Mouse (Mus musculus) forebrain, embryonic 10.5 days (tissue): ENCODE measurements at regions not wholly inside any gene's neighbourhood (a gene's known extent, or its start where the extent isn't known, plus 50 kb on each side); places are given as distances from the start of the nearest gene placed in this dataset.
"Not testable (repeated sequence)": the region's sequence is repeated elsewhere in the genome, so short reads cannot be mapped to it uniquely, and the experiment has no call there.

Experiments
- DNase-seq: peaks from one replicate; pipeline ENCODE4 v3.0.0-alpha.2; 2017; ENCODE audit warnings: low spot score; ENCODE audit errors: extremely low spot score
- H3K27ac ChIP-seq: fragments of 300-500 bp; sonication (generic); 2 replicates; pipeline ENCODE4 v1.5.1; 2016; ENCODE audit warnings: mild to moderate bottlenecking
- H3K27me3 ChIP-seq: fragments of 300-500 bp; sonication (generic); 2 replicates; pipeline ENCODE4 v1.6.1; 2016; ENCODE audit warnings: mild to moderate bottlenecking; ENCODE audit not compliant: poor library complexity, severe bottlenecking
- H3K36me3 ChIP-seq: fragments of 300-500 bp; sonication (generic); replicated peaks from 2 replicates; pipeline ENCODE4 v1.6.1; 2016; ENCODE audit warnings: mild to moderate bottlenecking, moderate library complexity
- H3K4me1 ChIP-seq: fragments of 300-500 bp; sonication (generic); 2 replicates; pipeline ENCODE4 v1.6.1; 2016
- H3K4me3 ChIP-seq: fragments of 300-500 bp; sonication (generic); 2 replicates; pipeline ENCODE4 v1.5.1; 2016; ENCODE audit warnings: mild to moderate bottlenecking, moderate library complexity
- H3K9me3 ChIP-seq: fragments of 300-500 bp; sonication (generic); 2 replicates; pipeline ENCODE4 v1.6.1; 2016; ENCODE audit warnings: mild to moderate bottlenecking, moderate library complexity
- WGBS: fragments of 180-500 bp; shearing (Covaris S2); methylation state at CpG from one replicate; pipeline ENCODE4 v1.1.7; 2016; 5-methylcytosine and 5-hydroxymethylcytosine counted together

DNA sequence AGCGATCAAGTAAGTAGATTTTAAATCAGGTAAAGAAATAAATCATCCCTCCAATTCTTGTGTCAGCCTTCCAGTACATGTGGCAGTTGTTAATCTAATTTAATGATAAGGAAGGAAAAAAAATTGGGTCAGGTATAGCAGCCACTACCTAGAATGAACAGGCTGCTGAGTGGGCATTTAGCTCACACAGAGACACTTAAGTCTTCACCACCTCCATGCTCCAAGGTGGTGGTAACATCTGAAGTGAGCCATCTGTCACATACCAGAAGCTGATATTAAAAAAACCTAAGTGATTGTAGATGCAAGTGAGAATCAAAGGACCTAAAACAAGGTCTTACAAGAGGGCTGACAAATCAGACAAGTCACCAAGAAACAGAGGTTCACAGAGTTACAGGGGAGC lies 549.6 kb upstream of the Chordc1 start:
- H3K36me3 ChIP-seq = no peaks in the 10 kb centered on the region
- DNase-seq = no peak
- no peaks in the 10 kb centered on the region for H3K4me1 ChIP-seq
- H3K27me3 ChIP-seq = no peaks in the 10 kb centered on the region
- H3K9me3 ChIP-seq = no peaks in the 10 kb centered on the region
- H3K27ac ChIP-seq = no peak overlapping the region
- H3K4me3 ChIP-seq = no peak overlapping the region
- WGBS = 96% methylated on average over 1 of the region's 1 CpGs

GRCm38 (mm10) chr9:17745238-17745637 lies 546.7 kb upstream of the Chordc1 start:
- Histone ChIP-seq H3K36me3 (no peaks in the 10 kb centered on the region), H3K4me1 (no peaks in the 10 kb centered on the region), H3K27me3 (no peaks in the 10 kb centered on the region), H3K4me3 (no peak overlapping the region), H3K9me3 (no peaks in the 10 kb centered on the region), H3K27ac (no peak overlapping the region)
- DNase-seq = no peak

DNA sequence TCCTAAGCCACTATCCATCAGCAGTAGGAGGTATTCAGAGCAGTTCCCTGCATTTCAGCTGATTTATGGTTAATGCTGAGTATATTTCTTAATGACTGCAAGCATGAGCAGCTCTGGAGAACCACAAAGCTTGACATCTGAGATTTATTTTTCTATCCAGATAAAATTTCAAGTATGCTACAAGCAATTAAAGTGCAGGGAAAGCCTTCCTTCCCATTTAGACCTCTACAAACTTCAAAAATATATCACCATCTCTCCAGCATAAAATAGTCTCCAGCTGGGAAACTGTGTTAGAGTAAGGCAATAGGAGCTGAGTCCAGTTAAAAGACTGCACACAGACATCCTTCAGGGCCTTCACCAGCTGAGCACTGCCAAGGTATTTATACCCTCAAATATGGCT lies 546.2 kb upstream of the Chordc1 start:
- H3K4me3 ChIP-seq = no peak overlapping the region
- no peak for DNase-seq
- no peaks in the 10 kb centered on the region for H3K4me1 ChIP-seq
- H3K9me3 ChIP-seq = no peaks in the 10 kb centered on the region
- H3K36me3 ChIP-seq = no peaks in the 10 kb centered on the region
- H3K27ac ChIP-seq = no peak overlapping the region
- H3K27me3 ChIP-seq = no peaks in the 10 kb centered on the region

- peaks cover 40% of the 10 kb centered on the region for H3K27me3 ChIP-seq
- WGBS = 30% methylated on average over 2 of the region's 2 CpGs
- H3K4me1 ChIP-seq, H3K4me3 ChIP-seq, H3K27ac ChIP-seq, H3K36me3 ChIP-seq, H3K9me3 ChIP-seq, DNase-seq: not testable (repeated sequence)
These were observed 500.1 kb upstream of the Chordc1 start for GRCm38 (mm10) chr9:17791835-17792234.

DNA sequence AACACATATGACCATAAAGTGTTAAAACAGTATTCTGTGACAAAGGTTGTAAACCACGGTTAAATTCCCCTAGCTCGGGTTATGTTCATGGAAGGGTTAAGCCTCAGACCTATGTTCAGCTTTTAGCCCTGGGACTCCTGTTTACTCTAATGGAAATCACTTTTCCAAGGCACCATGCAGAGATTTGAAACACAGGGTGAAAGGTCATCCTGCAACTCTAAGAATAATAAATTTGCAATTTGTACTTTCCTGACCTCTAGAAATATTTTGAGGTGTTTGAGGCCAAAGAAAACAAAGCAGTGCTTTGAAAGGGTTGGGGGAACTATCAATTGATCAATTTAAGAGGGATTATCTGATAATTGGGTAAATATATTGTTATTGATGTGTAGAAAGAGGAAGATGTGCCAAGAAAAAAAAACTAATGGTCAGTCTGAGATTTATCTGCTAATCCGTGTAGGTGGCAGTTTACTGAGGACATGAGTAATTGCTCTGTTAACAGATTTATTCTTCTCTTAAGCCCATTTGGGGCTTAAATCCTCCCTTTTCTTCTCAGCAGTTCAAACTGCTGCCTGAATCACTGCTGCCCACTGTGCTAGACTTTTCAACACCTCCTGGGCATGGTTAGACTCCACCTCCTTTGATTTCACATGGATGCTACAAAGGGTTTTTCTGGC lies 475.1 kb upstream of the Chordc1 start:
- H3K36me3 ChIP-seq = no peaks in the 10 kb centered on the region
- H3K4me1 ChIP-seq = peaks cover 12% of the 10 kb centered on the region
- peaks cover 46% of the 10 kb centered on the region for H3K27me3 ChIP-seq
- H3K9me3 ChIP-seq = no peaks in the 10 kb centered on the region
- H3K4me3 ChIP-seq = no peak overlapping the region
- H3K27ac ChIP-seq = no peak overlapping the region
- peak; percentile 25 for DNase-seq
- 4% methylated on average over 3 of the region's 3 CpGs for WGBS

DNA sequence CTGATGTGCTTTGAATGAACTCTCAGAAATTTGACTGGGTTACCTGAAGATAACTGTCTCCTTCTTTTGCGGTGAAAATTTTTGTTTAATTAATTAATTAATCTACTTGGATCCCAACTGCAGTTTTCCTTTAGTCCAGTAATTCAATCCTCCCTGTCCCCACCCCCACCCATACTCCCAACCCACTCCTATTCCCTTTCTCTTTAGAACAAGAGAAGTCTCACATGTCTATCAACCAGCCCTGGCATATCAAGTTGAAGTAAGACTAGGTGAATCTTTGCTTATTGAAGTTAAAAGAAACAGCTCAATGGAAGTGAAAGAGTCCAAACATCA lies 474.6 kb upstream of the Chordc1 start:
- no peak overlapping the region for H3K27ac ChIP-seq
- H3K36me3 ChIP-seq = no peaks in the 10 kb centered on the region
- no peak overlapping the region for H3K4me3 ChIP-seq
- no peak for DNase-seq
- H3K9me3 ChIP-seq = no peaks in the 10 kb centered on the region
- peaks cover 12% of the 10 kb centered on the region for H3K4me1 ChIP-seq
- WGBS = 13% methylated on average over 1 of the region's 1 CpGs
- peaks cover 48% of the 10 kb centered on the region for H3K27me3 ChIP-seq

GRCm38 (mm10) chr9:17865528-17865927 lies 426.4 kb upstream of the Chordc1 start:
- H3K4me1 ChIP-seq = no peaks in the 10 kb centered on the region
- no peak overlapping the region for H3K4me3 ChIP-seq
- no peaks in the 10 kb centered on the region for H3K27me3 ChIP-seq
- no peak for DNase-seq
- no peaks in the 10 kb centered on the region for H3K36me3 ChIP-seq
- no peaks in the 10 kb centered on the region for H3K9me3 ChIP-seq
- H3K27ac ChIP-seq = no peak overlapping the region
- WGBS = 89% methylated on average over 2 of the region's 2 CpGs

GRCm38 (mm10) chr9:17874795-17875194 lies 417.1 kb upstream of the Chordc1 start:
- 49% methylated on average over 2 of the region's 2 CpGs for WGBS
- Histone ChIP-seq H3K27me3 (no peaks in the 10 kb centered on the region), H3K27ac (no peak overlapping the region), H3K4me3 (no peak overlapping the region), H3K36me3 (no peaks in the 10 kb centered on the region), H3K4me1 (no peaks in the 10 kb centered on the region), H3K9me3 (no peaks in the 10 kb centered on the region)
- DNase-seq = no peak
